Mouse (Mus musculus) midbrain, embryonic 10.5 days (tissue): ENCODE data around the gene Rasl10a. TPM values are rescaled to one million over a fixed set of nuclear protein-coding genes. Genes with fewer than 3 reads are reported as not detected.
"Not testable (repeated sequence)": the region's sequence is repeated elsewhere in the genome, so short reads cannot be mapped to it uniquely, and the experiment has no call there.

Experiments
- DNase-seq: peaks from one replicate; pipeline ENCODE4 v3.0.0-alpha.2; 2017; ENCODE audit warnings: low spot score
- H3K27ac ChIP-seq: fragments of 300-500 bp; sonication (generic); replicated peaks from 2 replicates; pipeline ENCODE4 v1.5.1; 2016; ENCODE audit warnings: mild to moderate bottlenecking
- H3K27me3 ChIP-seq: fragments of 300-500 bp; sonication (generic); 2 replicates; pipeline ENCODE4 v1.6.1; 2016; ENCODE audit warnings: low read depth, mild to moderate bottlenecking; ENCODE audit not compliant: poor library complexity, severe bottlenecking
- H3K36me3 ChIP-seq: fragments of 300-500 bp; sonication (generic); 2 replicates; pipeline ENCODE4 v1.6.1; 2016; ENCODE audit warnings: mild to moderate bottlenecking, moderate library complexity
- H3K4me1 ChIP-seq: fragments of 300-500 bp; sonication (generic); 2 replicates; pipeline ENCODE4 v1.6.1; 2016
- H3K4me3 ChIP-seq: fragments of 300-500 bp; sonication (generic); 2 replicates; pipeline ENCODE4 v1.5.1; 2016; ENCODE audit warnings: mild to moderate bottlenecking, moderate library complexity
- H3K9me3 ChIP-seq: fragments of 300-500 bp; sonication (generic); replicated peaks from 2 replicates; pipeline ENCODE4 v1.6.1; 2016; ENCODE audit warnings: mild to moderate bottlenecking
- WGBS: fragments of 180-500 bp; shearing (Covaris S2); methylation state at CpG from one replicate; pipeline ENCODE4 v1.1.7; 2016; 5-methylcytosine and 5-hydroxymethylcytosine counted together
- polyA plus RNA-seq: library from polyadenylated mRNA; unstranded; fragments of >200 nt; fragmentation: Nextera tagmentation; extraction: Ambion mirVana; gene quantifications from 2 replicates; pipeline ENCODE4 v1.2.1, GENCODE M21; 2016

The Rasl10a gene
- polyA plus RNA-seq, 1 experiment from 2014 or later = 0.44 TPM

DNA sequence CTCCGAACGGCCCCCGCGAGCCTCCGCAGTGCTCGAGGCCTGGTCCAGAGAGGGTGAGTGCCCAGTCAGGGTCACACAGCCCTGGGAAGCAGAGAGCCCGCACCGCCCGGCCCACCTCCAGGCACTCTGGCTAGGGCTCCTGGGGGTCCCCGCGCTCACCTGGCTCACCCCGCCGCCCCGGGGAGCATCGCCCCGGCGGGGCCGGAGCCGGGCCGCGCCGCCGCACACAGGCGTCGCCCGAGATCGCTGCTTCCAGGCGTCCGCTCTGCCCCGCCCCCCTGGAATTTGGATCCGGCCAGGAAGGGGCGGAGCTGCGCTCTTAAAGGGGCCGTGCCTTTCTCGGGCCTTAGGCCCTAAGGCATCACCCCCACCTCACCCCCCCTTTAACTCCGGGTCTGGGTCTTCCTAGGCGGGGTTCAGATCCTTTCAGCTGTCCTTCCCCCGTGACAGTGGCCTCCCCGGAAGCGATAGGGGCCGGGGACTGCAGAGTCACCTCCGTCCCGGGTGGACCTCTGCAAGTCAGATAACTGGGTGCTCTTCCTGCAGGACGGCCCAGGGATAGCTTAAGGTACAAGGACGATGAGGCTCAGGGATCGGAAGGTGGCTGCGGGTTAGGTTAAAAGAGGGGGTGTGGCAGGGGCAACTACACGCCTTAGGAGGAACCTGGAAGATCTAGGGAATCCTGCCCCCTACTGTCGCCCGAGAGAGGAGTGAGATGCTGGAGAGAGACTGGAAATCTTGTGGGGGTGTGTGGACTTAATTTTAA is 7.3 kb downstream of the Rasl10a start, which contains the start of gene Gas2l1:
Gene Gas2l1 (minus strand): TSS at position 272 of the 766 bp plus-strand sequence.
- Histone ChIP-seq H3K36me3 (peaks cover 31% of the 10 kb centered on the region), H3K27me3 (peaks cover 49% of the 10 kb centered on the region), H3K4me1 (peaks cover 53% of the 10 kb centered on the region), H3K9me3 (no peaks in the 10 kb centered on the region), H3K4me3 (peak within 1 kb of the TSS; percentile 83), H3K27ac (peak within 1 kb of the TSS; percentile 84)
- DNase-seq = peak; percentile 90
- WGBS = under 1% methylated on average over 50 of the region's 50 CpGs

DNA sequence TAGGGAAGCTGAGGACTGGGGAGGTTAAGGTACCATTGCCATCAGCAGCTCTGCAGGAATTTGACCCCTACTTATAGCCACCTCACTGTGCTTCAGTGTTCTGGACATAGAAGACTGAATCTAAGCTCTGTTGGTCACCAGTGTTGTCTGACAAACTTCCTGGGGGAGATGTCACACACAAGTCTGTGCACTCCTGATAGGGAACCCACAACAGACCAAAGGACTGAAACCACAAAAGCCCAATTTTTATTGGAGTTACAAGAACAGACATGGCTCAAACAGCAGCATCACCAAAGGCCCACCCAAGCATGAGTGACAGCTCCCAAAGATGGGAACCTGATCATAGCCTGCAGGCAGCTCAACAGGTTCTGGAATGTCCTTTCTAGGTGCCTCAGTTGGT is 9.1 kb downstream of the Rasl10a start:
- peaks cover 37% of the 10 kb centered on the region for H3K4me1 ChIP-seq
- H3K36me3 ChIP-seq = peaks cover 44% of the 10 kb centered on the region
- H3K27ac ChIP-seq = no peak overlapping the region
- no peaks in the 10 kb centered on the region for H3K9me3 ChIP-seq
- no peak overlapping the region for H3K4me3 ChIP-seq
- DNase-seq = no peak
- peaks cover 30% of the 10 kb centered on the region for H3K27me3 ChIP-seq

DNA sequence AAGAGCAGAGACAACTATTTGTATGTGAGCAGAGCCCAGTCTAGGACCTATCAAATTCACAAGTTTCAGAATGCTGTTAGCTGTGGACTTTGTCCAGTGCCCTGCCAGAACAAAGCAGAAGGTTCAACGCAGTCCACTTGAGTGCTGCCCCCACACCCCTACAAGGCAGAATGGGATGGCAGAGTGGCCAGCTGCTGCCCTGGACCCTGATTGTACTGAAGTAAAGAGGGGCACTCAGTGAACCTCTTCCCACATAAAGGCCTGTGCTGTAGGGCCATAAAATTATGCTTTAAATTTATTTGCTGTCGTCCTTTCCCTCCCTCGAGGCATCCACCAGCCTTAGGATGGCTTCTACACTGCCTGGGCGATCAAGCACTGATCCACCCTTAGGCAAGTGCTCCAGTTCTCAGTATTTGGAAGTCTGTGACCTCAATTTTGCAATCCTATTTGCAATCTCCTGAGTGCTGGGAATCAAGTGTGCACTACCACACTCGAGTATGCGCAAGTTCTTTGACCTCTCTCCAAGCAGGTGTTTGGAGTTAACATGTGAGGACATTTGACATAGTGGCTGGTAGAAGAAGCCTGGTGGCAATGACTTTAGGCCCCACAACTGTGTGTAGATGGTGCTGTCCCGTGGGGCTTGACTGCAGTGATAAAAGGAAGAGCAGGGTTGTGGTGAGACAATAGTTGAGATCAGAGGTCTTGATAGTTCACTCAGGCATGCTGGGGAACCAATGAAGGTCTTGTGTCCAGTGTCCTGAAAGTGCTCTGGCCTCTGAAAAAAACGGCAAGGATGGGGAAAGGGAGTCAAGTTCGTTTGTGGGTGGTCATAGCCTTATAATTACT is 10.4 kb downstream of the Rasl10a start:
- peaks cover 24% of the 10 kb centered on the region for H3K4me1 ChIP-seq
- no peaks in the 10 kb centered on the region for H3K9me3 ChIP-seq
- no peak for DNase-seq
- peaks cover 57% of the 10 kb centered on the region for H3K36me3 ChIP-seq
- no peak overlapping the region for H3K4me3 ChIP-seq
- H3K27ac ChIP-seq = no peak overlapping the region
- WGBS = 86% methylated on average over 9 of the region's 9 CpGs
- H3K27me3 ChIP-seq = peaks cover 18% of the 10 kb centered on the region

DNA sequence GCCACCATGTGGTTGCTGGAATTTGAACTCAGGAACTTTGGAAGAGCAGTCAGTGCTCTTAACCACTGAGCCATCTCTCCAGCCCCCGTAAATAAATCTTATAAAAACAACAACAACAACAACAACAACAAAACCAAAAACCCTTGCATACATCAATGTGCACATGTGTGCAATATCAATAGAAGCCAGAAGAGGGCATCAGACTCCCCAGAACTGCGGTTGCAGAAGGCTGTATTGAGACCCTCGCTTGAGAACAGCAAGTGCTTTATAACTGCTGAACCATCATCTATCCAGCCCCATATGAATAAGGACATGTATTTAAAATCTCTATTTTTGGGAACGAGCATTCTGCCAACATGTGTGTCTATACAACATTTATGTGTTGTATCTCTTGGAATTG is 17.0 kb downstream of the Rasl10a start:
- 81% methylated on average over 4 of the region's 4 CpGs for WGBS
- DNase-seq = no peak
- no peaks in the 10 kb centered on the region for H3K9me3 ChIP-seq
- H3K36me3 ChIP-seq = peaks cover 92% of the 10 kb centered on the region
- no peak overlapping the region for H3K4me3 ChIP-seq
- no peaks in the 10 kb centered on the region for H3K27me3 ChIP-seq
- no peaks in the 10 kb centered on the region for H3K4me1 ChIP-seq
- no peak overlapping the region for H3K27ac ChIP-seq

DNA sequence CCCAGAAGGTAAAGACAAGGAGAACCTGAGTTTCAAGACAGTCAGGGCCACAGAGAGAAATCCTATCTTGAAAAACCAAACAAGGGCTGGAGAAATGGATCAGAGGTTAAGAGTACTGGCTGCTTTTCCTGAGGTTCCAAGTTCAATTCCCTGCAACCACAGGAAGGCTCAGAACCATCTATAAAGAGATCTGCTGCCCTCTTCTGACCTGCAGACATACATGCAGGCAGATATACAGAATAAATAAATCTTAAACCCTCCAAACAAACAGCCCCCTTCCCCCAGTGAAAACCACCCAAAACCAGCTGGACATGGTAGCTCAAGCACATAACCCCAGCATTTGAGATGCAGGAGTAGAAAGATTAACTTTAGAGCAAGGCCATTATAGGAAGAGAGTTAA is 17.8 kb downstream of the Rasl10a start:
- DNase-seq = no peak
- Histone ChIP-seq H3K27me3 (no peaks in the 10 kb centered on the region), H3K9me3 (no peaks in the 10 kb centered on the region), H3K36me3 (peaks cover 92% of the 10 kb centered on the region), H3K27ac (no peak overlapping the region), H3K4me1 (no peaks in the 10 kb centered on the region), H3K4me3 (no peak overlapping the region)

DNA sequence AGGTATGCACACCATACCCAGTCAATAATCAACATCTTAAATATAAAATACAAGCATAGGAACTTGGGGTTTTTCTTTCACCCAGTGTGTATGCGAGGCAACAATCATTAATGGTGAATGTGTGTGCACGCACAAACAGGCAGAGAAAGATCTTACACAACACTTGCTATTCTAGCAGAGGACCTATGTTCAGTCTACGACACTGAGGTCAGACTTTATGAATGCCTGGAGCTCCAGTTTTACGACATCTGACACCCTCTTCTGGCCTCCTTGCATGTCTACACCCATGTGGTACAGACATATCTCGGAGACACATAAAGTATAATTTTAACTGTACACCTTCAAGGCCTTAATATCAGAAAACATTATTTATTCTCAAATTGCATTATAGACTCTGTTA is 18.9 kb downstream of the Rasl10a start:
- not testable (repeated sequence) for H3K4me1 ChIP-seq, H3K9me3 ChIP-seq, DNase-seq, H3K4me3 ChIP-seq, H3K27me3 ChIP-seq, H3K27ac ChIP-seq
- H3K36me3 ChIP-seq = peaks cover 92% of the 10 kb centered on the region
- WGBS = 91% methylated on average over 4 of the region's 5 CpGs

DNA sequence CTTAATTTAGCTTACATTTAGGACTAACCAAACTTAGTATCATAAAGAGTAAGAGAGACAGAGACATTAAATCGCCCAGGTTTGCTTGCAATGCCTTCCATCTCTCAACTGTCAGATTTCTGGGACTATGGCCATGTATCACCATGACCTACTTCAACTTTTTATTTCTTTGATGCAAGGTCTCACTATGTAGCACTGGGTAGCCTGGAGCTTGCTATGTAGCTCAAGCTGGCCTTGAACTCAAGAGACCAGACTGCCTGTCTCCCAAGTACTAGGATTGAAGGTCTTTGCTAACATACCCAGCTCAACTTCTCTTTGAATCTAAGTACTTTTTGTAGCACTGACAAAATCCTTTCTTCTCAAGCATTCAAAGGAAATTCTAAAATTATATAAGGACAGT is 31.2 kb downstream of the Rasl10a start:
- Histone ChIP-seq H3K27me3 (no peaks in the 10 kb centered on the region), H3K9me3 (no peaks in the 10 kb centered on the region), H3K4me3 (no peak overlapping the region), H3K4me1 (no peaks in the 10 kb centered on the region), H3K27ac (no peak overlapping the region), H3K36me3 (peaks cover 100% of the 10 kb centered on the region)
- WGBS = 96% methylated on average over 1 of the region's 1 CpGs
- DNase-seq = no peak

DNA sequence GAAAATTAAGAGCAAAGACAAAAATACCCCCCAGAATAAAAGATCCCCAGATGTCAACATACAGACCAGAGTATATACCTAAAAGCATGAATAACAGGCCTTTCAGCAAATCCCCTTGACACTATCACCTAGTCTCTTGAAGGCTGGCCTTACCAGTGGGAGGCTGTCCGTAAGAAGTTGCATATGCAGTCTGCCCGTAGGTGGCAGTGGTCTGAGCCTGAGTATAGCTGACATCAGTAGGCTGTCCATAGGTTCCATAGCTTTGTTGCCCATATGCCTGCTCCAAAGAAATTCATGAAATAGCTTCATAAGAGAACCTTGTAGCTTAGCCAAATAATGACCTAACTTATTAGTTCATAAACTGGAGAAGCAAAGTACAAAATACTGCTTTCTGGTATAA is 33.8 kb downstream of the Rasl10a start:
- H3K36me3 ChIP-seq = peaks cover 96% of the 10 kb centered on the region

DNA sequence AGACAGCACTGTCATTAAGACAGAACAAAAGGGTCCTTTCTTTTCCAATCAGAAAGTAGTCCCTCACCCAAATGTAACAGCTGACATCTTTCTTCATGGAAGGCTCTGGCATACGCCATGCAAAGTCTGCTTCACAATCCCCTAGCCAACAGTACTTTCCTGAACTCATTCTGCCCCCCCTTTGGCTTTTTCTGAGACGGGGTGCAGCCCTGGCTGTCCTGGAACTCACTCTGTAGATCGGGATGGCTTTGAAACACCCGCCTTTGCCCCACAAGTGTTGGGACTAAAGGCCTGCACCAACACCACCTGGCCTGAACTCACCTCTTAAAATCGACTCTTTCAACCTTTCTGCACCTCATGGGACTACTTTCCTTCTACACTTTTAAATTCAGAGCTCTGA is 37.9 kb downstream of the Rasl10a start:
- Histone ChIP-seq H3K4me1 (peaks cover 28% of the 10 kb centered on the region), H3K36me3 (peaks cover 56% of the 10 kb centered on the region), H3K27ac (no peak overlapping the region), H3K4me3 (peak overlapping the region; percentile 100; the same call in 1 of the 2 replicates), H3K27me3 (no peaks in the 10 kb centered on the region), H3K9me3 (no peaks in the 10 kb centered on the region)
- DNase-seq = no peak
- 91% methylated on average over 5 of the region's 5 CpGs for whole genome bisulfite sequencing

More for the DNA sequence above, 33.8 kb downstream of the Rasl10a start:
- no peaks in the 10 kb centered on the region for H3K9me3 ChIP-seq
- peaks cover 10% of the 10 kb centered on the region for H3K4me1 ChIP-seq
- no peaks in the 10 kb centered on the region for H3K27me3 ChIP-seq
- 69% methylated on average over 2 of the region's 2 CpGs for WGBS
- DNase-seq = no peak
- H3K27ac ChIP-seq = no peak overlapping the region
- no peak overlapping the region for H3K4me3 ChIP-seq

DNA sequence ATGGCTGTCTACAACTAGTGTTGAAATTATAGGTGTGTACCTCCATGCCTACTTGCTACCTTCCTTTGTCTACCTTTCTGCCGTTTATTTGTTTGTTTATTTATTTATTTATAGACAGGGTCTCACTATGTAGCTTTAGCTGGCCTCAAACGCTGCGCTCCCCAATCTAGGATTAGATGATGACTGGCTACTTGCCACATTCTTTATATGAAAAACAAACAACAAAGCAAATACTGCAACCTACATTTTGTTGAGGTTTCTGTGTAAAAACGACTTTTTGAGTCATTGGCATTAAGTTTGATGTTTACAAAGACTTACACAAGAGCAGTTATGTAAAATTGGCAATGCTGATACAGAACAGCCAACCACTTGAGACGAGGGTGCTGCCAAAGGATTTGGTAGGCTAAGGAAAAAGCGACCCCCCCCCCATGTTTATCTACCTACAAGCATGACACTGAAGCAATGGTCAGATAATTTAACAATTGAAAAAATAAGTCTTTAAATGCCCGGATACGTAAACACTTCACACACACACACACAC is 38.6 kb downstream of the Rasl10a start:
- Histone ChIP-seq H3K27ac (no peak overlapping the region), H3K4me1 (peaks cover 34% of the 10 kb centered on the region), H3K4me3 (peak overlapping the region; percentile 100), H3K27me3 (no peaks in the 10 kb centered on the region), H3K9me3 (no peaks in the 10 kb centered on the region), H3K36me3 (peaks cover 49% of the 10 kb centered on the region)
- 82% methylated on average over 8 of the region's 8 CpGs for WGBS
- DNase-seq = no peak

DNA sequence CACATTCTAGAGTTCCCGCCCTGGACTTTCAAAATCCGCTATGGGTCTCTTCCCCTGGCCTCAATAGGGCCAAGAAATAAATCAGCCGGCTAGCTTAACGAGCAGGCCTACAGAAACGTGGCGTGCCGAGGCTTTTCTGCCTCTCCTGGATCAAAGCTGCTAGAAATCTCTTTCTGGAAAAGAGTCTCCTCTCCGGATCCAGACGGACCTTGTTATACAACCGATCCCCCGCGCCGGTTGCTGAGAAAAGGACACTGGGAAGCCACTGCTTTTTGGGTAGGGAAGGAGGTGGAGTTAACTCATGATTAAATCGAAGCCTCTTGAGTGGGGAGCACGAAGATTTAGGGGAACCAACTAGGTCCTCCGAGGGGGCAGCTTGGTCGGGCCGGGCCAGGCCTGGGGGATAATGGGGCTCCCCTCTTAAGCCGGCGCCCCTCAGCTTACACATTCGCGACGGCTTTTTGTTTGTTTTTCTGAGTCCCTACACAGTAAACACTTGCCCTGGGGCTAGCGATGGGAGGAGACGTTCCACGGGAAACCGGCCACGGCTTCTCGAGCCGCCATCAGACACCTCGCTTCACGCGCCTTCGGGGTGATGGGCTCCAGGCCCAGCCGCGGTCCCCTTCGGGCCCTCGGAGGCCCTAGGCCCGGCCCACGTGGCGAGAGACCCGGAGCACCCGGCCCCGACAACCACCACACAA is 40.3 kb downstream of the Rasl10a start:
- H3K36me3 ChIP-seq = peaks cover 45% of the 10 kb centered on the region
- peak; percentile 47 for DNase-seq
- H3K4me1 ChIP-seq = peaks cover 34% of the 10 kb centered on the region
- peak overlapping the region; percentile 100 for H3K4me3 ChIP-seq
- WGBS = under 1% methylated on average over 44 of the region's 44 CpGs
- no peaks in the 10 kb centered on the region for H3K9me3 ChIP-seq
- peak overlapping the region; percentile 100 for H3K27ac ChIP-seq
- no peaks in the 10 kb centered on the region for H3K27me3 ChIP-seq

DNA sequence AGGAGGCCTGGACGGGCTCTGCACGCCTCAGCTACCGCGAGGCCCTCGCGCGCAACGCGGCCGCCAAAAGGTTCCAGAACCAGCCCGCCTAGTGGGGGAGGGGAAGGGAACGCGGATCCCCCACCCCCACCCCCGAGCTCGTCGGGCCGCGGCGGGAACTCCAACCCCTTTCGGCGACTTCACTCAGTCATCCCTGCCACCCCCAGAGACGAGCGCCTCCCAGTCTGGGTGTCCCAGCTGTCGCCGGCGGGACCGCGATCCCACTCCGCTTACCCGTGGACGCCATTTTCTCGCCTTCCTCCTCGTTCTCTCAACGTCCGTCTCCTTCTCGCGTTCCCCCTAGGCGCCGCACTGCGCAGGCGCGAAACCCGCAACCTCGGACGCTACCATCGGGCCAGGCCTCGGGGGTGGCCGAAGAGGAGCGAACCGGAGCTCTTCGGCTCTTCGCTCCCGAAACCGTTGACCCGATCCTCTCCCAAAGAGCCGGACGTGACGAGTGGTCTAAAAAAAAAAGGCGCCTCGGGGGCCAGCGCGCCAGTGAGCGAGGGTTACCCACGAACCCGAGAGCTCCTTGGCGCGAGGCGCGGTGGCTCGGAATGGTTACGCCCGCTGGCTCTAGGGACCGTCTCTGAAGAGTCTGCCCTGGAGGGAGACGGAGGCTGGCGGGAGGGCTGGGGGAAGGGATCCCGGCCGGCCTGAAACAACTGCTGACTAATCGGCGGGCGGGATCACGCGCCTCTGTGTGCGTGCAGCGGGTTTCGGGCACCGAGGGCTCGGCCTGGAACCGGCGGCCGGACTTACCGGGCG is 41.0 kb downstream of the Rasl10a start, which contains the start of the genes Rhbdd3 and Ewsr1:
Gene Rhbdd3 (plus strand): TSS at position 191 of the 807 bp plus-strand sequence.
Gene Ewsr1 (minus strand): TSS at position 531 of the 807 bp plus-strand sequence.
- peaks cover 34% of the 10 kb centered on the region for H3K4me1 ChIP-seq
- peaks cover 42% of the 10 kb centered on the region for H3K36me3 ChIP-seq
- under 1% methylated on average over 92 of the region's 92 CpGs for WGBS
- H3K4me3 ChIP-seq = peak within 1 kb of the TSS; percentile 100
- peak; percentile 97 for DNase-seq
- no peaks in the 10 kb centered on the region for H3K9me3 ChIP-seq
- peak within 1 kb of the TSS; percentile 100 for H3K27ac ChIP-seq
- no peaks in the 10 kb centered on the region for H3K27me3 ChIP-seq
